Mouse (Mus musculus): ENCODE results near the gene Hist1h2ah.

DNA sequence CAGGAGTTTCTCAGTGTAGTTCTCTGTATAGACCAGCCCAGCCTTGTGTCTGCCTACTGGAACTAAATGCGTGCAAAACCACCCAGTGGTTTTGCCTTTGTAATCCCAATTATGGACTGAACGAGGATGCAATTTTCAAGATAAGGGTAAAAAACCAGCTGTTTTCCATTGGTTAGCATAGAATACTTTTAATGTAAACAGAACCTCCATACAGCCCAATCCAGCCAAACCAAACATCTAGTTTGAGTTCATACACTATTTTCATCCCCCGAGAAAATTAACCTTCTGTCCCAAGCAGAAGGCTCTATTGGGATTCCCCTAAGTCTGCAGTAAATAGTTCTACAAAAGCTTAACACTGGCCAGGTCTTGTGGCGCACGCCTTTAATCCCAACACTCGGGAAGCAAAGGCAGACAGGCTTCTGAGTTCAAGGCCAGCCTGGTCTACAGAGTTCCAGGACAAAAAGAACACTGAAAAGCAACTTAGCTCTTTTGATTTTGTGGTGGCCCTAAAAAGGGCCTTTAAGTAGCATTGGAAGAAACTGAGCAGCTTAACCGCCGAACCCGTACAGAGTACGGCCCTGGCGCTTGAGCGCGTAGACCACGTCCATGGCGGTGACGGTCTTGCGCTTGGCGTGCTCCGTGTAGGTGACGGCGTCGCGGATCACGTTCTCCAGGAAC lies 5.2 kb upstream of the Hist1h2ah start:
- TF ChIP-seq CTCF (IDR thresholded peaks at IDR 0.05; ENCODE audit: low read depth, low read length) = no peak
- no peak for TF ChIP-seq POLR2A (IDR thresholded peaks at IDR 0.05; ENCODE audit: extremely low read depth, insufficient read depth, low read length)
